Mouse (Mus musculus): ENCODE results near the gene Brf1.

Brf1 gene

GRCm38 (mm10) chr12:112976371-112977073 lies 24.0 kb downstream of the Brf1 start, which contains the start of gene Btbd6:
Btbd6 (plus strand) TSS chr12:112976482.
- peak; percentile 74 for DNase-seq (ENCODE audit: low read depth, low spot score)

GRCm38 (mm10) chr12:112974736-112975135 lies 25.8 kb downstream of the Brf1 start:
- DNase-seq (ENCODE audit: low read depth, low spot score) = no peak

- DNase-seq (ENCODE audit: low read depth, low spot score) = no peak
Measured at GRCm38 (mm10) chr12:112969616-112970015, 30.9 kb downstream of the Brf1 start.

GRCm38 (mm10) chr12:112968943-112969342 lies 31.6 kb downstream of the Brf1 start:
- DNase-seq (ENCODE audit: low read depth, low spot score) = no peak

GRCm38 (mm10) chr12:112965783-112966182 lies 34.7 kb downstream of the Brf1 start:
- no peak for DNase-seq (ENCODE audit: low read depth, low spot score)

- DNase-seq (ENCODE audit: low read depth, low spot score) = no peak
Measured at GRCm38 (mm10) chr12:112961872-112962271, 38.6 kb downstream of the Brf1 start.

- DNase-seq (ENCODE audit: low read depth, low spot score) = no peak
Measured at GRCm38 (mm10) chr12:112961428-112961827, 39.1 kb downstream of the Brf1 start.

- no peak for DNase-seq (ENCODE audit: low read depth, low spot score)
Measured at GRCm38 (mm10) chr12:112959421-112959820, 41.1 kb downstream of the Brf1 start.

GRCm38 (mm10) chr12:112958303-112958702 lies 42.2 kb downstream of the Brf1 start:
- DNase-seq (ENCODE audit: low read depth, low spot score) = no peak

- DNase-seq (ENCODE audit: low read depth, low spot score) = no peak
Measured at GRCm38 (mm10) chr12:112955800-112956199, 44.7 kb downstream of the Brf1 start.

- no peak for DNase-seq (ENCODE audit: low read depth, low spot score)
Measured at GRCm38 (mm10) chr12:112952926-112953565, 47.5 kb downstream of the Brf1 start.

GRCm38 (mm10) chr12:112952433-112952832 lies 48.1 kb downstream of the Brf1 start:
- no peak for DNase-seq (ENCODE audit: low read depth, low spot score)

GRCm38 (mm10) chr12:112951150-112951842 lies 49.2 kb downstream of the Brf1 start:
- no peak for DNase-seq (ENCODE audit: low read depth, low spot score)

GRCm38 (mm10) chr12:112950761-112951129 lies 49.8 kb downstream of the Brf1 start:
- DNase-seq (ENCODE audit: low read depth, low spot score) = no peak

GRCm38 (mm10) chr12:112950040-112950760 lies 50.3 kb downstream of the Brf1 start:
- DNase-seq (ENCODE audit: low read depth, low spot score) = peak; percentile 39

GRCm38 (mm10) chr12:112947307-112947706 lies 53.2 kb downstream of the Brf1 start:
- DNase-seq (ENCODE audit: low read depth, low spot score) = no peak

- no peak for DNase-seq (ENCODE audit: low read depth, low spot score)
Measured at GRCm38 (mm10) chr12:112943669-112944068, 56.8 kb downstream of the Brf1 start.

GRCm38 (mm10) chr12:112941776-112942713 lies 58.5 kb downstream of the Brf1 start, which contains the start of gene Nudt14:
Nudt14 (minus strand) TSS chr12:112942124.
- no peak for DNase-seq (ENCODE audit: low read depth, low spot score)

- DNase-seq (ENCODE audit: low read depth, low spot score) = no peak
Measured at GRCm38 (mm10) chr12:112941156-112941775, 59.2 kb downstream of the Brf1 start.

GRCm38 (mm10) chr12:112940710-112941109 lies 59.8 kb downstream of the Brf1 start:
- no peak for DNase-seq (ENCODE audit: low read depth, low spot score)
